Mouse (Mus musculus) hindbrain, embryonic 15.5 days (tissue): ENCODE measurements at regions not wholly inside any gene's neighbourhood (a gene's known extent, or its start where the extent isn't known, plus 50 kb on each side); places are given as distances from the start of the nearest gene placed in this dataset.

Experiments used
- ATAC-seq: fragments of 200-750 bp; cut with Nextera tagmentation; 2 replicates; pipeline ENCODE4 v1.8.0; 2017; ENCODE audit warnings: low read depth, moderate number of reproducible peaks, moderate TSS enrichment; ENCODE audit not compliant: low FRiP score
- H3K27ac ChIP-seq: fragments of 300-500 bp; sonication (generic); replicated peaks from 2 replicates; pipeline ENCODE4 v1.5.1; 2015; ENCODE audit warnings: mild to moderate bottlenecking, inconsistent platforms
- H3K27me3 ChIP-seq: fragments of 300-500 bp; sonication (generic); 2 replicates; pipeline ENCODE4 v1.6.1; 2015; ENCODE audit warnings: control low read depth, inconsistent platforms
- H3K36me3 ChIP-seq: fragments of 300-500 bp; sonication (generic); 2 replicates; pipeline ENCODE4 v1.6.1; 2015; ENCODE audit warnings: control low read depth, inconsistent platforms
- H3K4me1 ChIP-seq: fragments of 300-500 bp; sonication (generic); replicated peaks from 2 replicates; pipeline ENCODE4 v1.6.1; 2015; ENCODE audit warnings: control low read depth, inconsistent platforms
- H3K4me2 ChIP-seq: fragments of 300-500 bp; sonication (generic); 2 replicates; pipeline ENCODE4 v1.6.1; 2015; ENCODE audit warnings: moderate library complexity, mild to moderate bottlenecking, inconsistent platforms
- H3K4me3 ChIP-seq: fragments of 300-500 bp; sonication (generic); 2 replicates; pipeline ENCODE4 v1.5.1; 2015; ENCODE audit warnings: mild to moderate bottlenecking, inconsistent platforms
- H3K9ac ChIP-seq: fragments of 300-500 bp; sonication (generic); 2 replicates; pipeline ENCODE4 v1.6.1; 2015; ENCODE audit warnings: inconsistent platforms
- H3K9me3 ChIP-seq: fragments of 300-500 bp; sonication (generic); 2 replicates; pipeline ENCODE4 v1.6.1; 2016; ENCODE audit warnings: control low read depth, inconsistent platforms
- WGBS: fragments of 180-500 bp; shearing (Covaris S2); methylation state at CpG from one replicate; pipeline ENCODE4 v1.1.7; 2015; 5-methylcytosine and 5-hydroxymethylcytosine counted together

- no peak for ATAC-seq
- no peak overlapping the region for H3K9ac ChIP-seq
- WGBS = 79% methylated on average over 9 of the region's 9 CpGs
These were observed 102.9 kb upstream of the Rpl34 start for GRCm38 (mm10) chr3:130833082-130833481.

GRCm38 (mm10) chr3:130831788-130832187, 101.6 kb upstream of the Rpl34 start:
- WGBS = 72% methylated on average over 6 of the region's 6 CpGs
- ATAC-seq = no peak
- Histone ChIP-seq H3K9ac (no peak overlapping the region), H3K9me3 (no peaks in the 10 kb centered on the region), H3K27ac (no peak overlapping the region), H3K27me3 (no peaks in the 10 kb centered on the region), H3K4me1 (no peaks in the 10 kb centered on the region), H3K36me3 (no peaks in the 10 kb centered on the region), H3K4me3 (no peak overlapping the region), H3K4me2 (no peak overlapping the region)

More at GRCm38 (mm10) chr3:130833082-130833481, 102.9 kb upstream of the Rpl34 start:
- Histone ChIP-seq H3K4me3 (no peak overlapping the region), H3K4me1 (no peaks in the 10 kb centered on the region), H3K9me3 (no peaks in the 10 kb centered on the region), H3K36me3 (no peaks in the 10 kb centered on the region), H3K4me2 (no peak overlapping the region), H3K27me3 (no peaks in the 10 kb centered on the region), H3K27ac (no peak overlapping the region)

- Histone ChIP-seq H3K4me3 (no peak overlapping the region), H3K9me3 (no peaks in the 10 kb centered on the region; the same call in 1 of the 2 replicates), H3K4me2 (no peak overlapping the region), H3K36me3 (no peaks in the 10 kb centered on the region), H3K9ac (no peak overlapping the region), H3K27me3 (no peaks in the 10 kb centered on the region), H3K27ac (no peak overlapping the region), H3K4me1 (no peaks in the 10 kb centered on the region)
- WGBS = 70% methylated on average over 4 of the region's 4 CpGs
- no peak for ATAC-seq
These were observed 98.1 kb upstream of the Rpl34 start for GRCm38 (mm10) chr3:130828346-130828745.

GRCm38 (mm10) chr3:130827934-130828333, 97.7 kb upstream of the Rpl34 start:
- Histone ChIP-seq H3K27me3 (no peaks in the 10 kb centered on the region), H3K36me3 (no peaks in the 10 kb centered on the region), H3K9ac (no peak overlapping the region), H3K4me1 (no peaks in the 10 kb centered on the region), H3K9me3 (no peaks in the 10 kb centered on the region; the same call in 1 of the 2 replicates), H3K27ac (no peak overlapping the region), H3K4me2 (no peak overlapping the region), H3K4me3 (no peak overlapping the region)
- WGBS = 66% methylated on average over 4 of the region's 4 CpGs
- no peak for ATAC-seq

GRCm38 (mm10) chr3:130827021-130827420, 96.8 kb upstream of the Rpl34 start:
- Histone ChIP-seq H3K9me3 (no peaks in the 10 kb centered on the region; the same call in 1 of the 2 replicates), H3K27me3 (no peaks in the 10 kb centered on the region), H3K36me3 (no peaks in the 10 kb centered on the region), H3K9ac (no peak overlapping the region), H3K27ac (no peak overlapping the region), H3K4me3 (no peak overlapping the region), H3K4me1 (no peaks in the 10 kb centered on the region), H3K4me2 (no peak overlapping the region)
- ATAC-seq = no peak
- 65% methylated on average over 6 of the region's 6 CpGs for WGBS

- Histone ChIP-seq H3K27ac (no peak overlapping the region), H3K4me3 (no peak overlapping the region), H3K4me2 (no peak overlapping the region), H3K36me3 (no peaks in the 10 kb centered on the region), H3K9me3 (no peaks in the 10 kb centered on the region; the same call in 1 of the 2 replicates), H3K27me3 (no peaks in the 10 kb centered on the region), H3K9ac (no peak overlapping the region), H3K4me1 (peaks cover 10% of the 10 kb centered on the region)
- ATAC-seq = no peak
- WGBS = 80% methylated on average over 9 of the region's 9 CpGs
These were observed 89.6 kb upstream of the Rpl34 start for GRCm38 (mm10) chr3:130819837-130820098.

- Histone ChIP-seq H3K4me2 (peak overlapping the region; percentile 70), H3K4me1 (peaks cover 10% of the 10 kb centered on the region), H3K9me3 (no peaks in the 10 kb centered on the region; the same call in 1 of the 2 replicates), H3K27me3 (no peaks in the 10 kb centered on the region), H3K27ac (peak overlapping the region; percentile 34; the same call in 1 of the 2 replicates), H3K4me3 (peak overlapping the region; percentile 37), H3K9ac (peak overlapping the region; percentile 43; the same call in 1 of the 2 replicates), H3K36me3 (no peaks in the 10 kb centered on the region)
- peak; percentile 64 for ATAC-seq
- WGBS = 47% methylated on average over 17 of the region's 17 CpGs
These were observed 89.0 kb upstream of the Rpl34 start for GRCm38 (mm10) chr3:130819031-130819836.

GRCm38 (mm10) chr3:130818467-130819030, 88.4 kb upstream of the Rpl34 start:
- no peaks in the 10 kb centered on the region for H3K36me3 ChIP-seq
- peak overlapping the region; percentile 70 for H3K4me2 ChIP-seq
- peak overlapping the region; percentile 43; the same call in 1 of the 2 replicates for H3K9ac ChIP-seq
- H3K4me1 ChIP-seq = peaks cover 10% of the 10 kb centered on the region
- 1% methylated on average over 18 of the region's 18 CpGs for WGBS
- H3K4me3 ChIP-seq = peak overlapping the region; percentile 37
- H3K27me3 ChIP-seq = no peaks in the 10 kb centered on the region
- H3K9me3 ChIP-seq = no peaks in the 10 kb centered on the region; the same call in 1 of the 2 replicates
- peak overlapping the region; percentile 34; the same call in 1 of the 2 replicates for H3K27ac ChIP-seq
- ATAC-seq = peak; percentile 86

GRCm38 (mm10) chr3:130809696-130810665, 79.8 kb upstream of the Rpl34 start:
- no peaks in the 10 kb centered on the region for H3K4me1 ChIP-seq
- no peaks in the 10 kb centered on the region for H3K9me3 ChIP-seq
- ATAC-seq = no peak
- H3K27me3 ChIP-seq = no peaks in the 10 kb centered on the region
- no peak overlapping the region for H3K4me3 ChIP-seq
- 75% methylated on average over 19 of the region's 19 CpGs for WGBS
- H3K4me2 ChIP-seq = no peak overlapping the region
- H3K9ac ChIP-seq = no peak overlapping the region
- no peaks in the 10 kb centered on the region for H3K36me3 ChIP-seq
- H3K27ac ChIP-seq = no peak overlapping the region

- Histone ChIP-seq H3K9ac (no peak overlapping the region), H3K27ac (no peak overlapping the region), H3K4me3 (no peak overlapping the region), H3K9me3 (no peaks in the 10 kb centered on the region), H3K27me3 (no peaks in the 10 kb centered on the region), H3K4me2 (no peak overlapping the region), H3K36me3 (no peaks in the 10 kb centered on the region), H3K4me1 (no peaks in the 10 kb centered on the region)
- no peak for ATAC-seq
- WGBS = 88% methylated on average over 3 of the region's 3 CpGs
These were observed 75.1 kb upstream of the Rpl34 start for GRCm38 (mm10) chr3:130805345-130805744.

GRCm38 (mm10) chr3:130804327-130804662, 74.1 kb upstream of the Rpl34 start:
- no peaks in the 10 kb centered on the region for H3K36me3 ChIP-seq
- WGBS = 74% methylated on average over 6 of the region's 6 CpGs

More at GRCm38 (mm10) chr3:130804327-130804662, 74.1 kb upstream of the Rpl34 start:
- H3K4me1 ChIP-seq = no peaks in the 10 kb centered on the region
- H3K4me3 ChIP-seq = no peak overlapping the region
- H3K27ac ChIP-seq = no peak overlapping the region
- no peaks in the 10 kb centered on the region for H3K9me3 ChIP-seq
- no peaks in the 10 kb centered on the region for H3K27me3 ChIP-seq
- no peak overlapping the region for H3K4me2 ChIP-seq
- no peak overlapping the region for H3K9ac ChIP-seq
- ATAC-seq = no peak
